Mouse (Mus musculus): ENCODE measurements around the gene Kctd5. TPM values are rescaled to one million over a fixed set of nuclear protein-coding genes. Genes with fewer than 3 reads are reported as not detected.

Gene Kctd5
- total RNA-seq, 2 experiments from 2014 or later = 37.6 to 48.3 TPM

GRCm38 (mm10) chr17:23997901-23998300, 75.4 kb downstream of the Kctd5 start, which contains the start of gene Prss22:
Gene Prss22, minus strand, starts transcription at chr17:23998100.
- intact Hi-C loops (cut with DNase I) = no loop called here
- DNase-seq (ENCODE audit: low spot score in 2 of 2) = no peak

Small RNAs within 50 kb of the gene (microRNA-seq; reads per million reads assigned to microRNA genes)
- 0 reads per million in 2 experiments for gene Gm27700

Other genes with a start within 250 kb of the Kctd5 start
- 100 to 1,000 TPM; 334 to 397 TPM for gene Elob, start 244.3 kb downstream of the Kctd5 start, total RNA-seq (2021)
- gene Prss33, start 237.4 kb downstream of the Kctd5 start, total RNA-seq (2021) = not detected
- 1 to 10 TPM in 1 of 2 experiments, not detected in 1; 1.1 TPM for gene Prss32, start 229.6 kb downstream of the Kctd5 start, total RNA-seq (2021)
- gene Prss41, start 229.3 kb downstream of the Kctd5 start, total RNA-seq (2021) = 1 to 10 TPM; 1.9 to 2.2 TPM
- not detected for gene Prss21, start 205.4 kb downstream of the Kctd5 start, total RNA-seq (2021)
- gene Dcpp1, start 192.6 kb downstream of the Kctd5 start, total RNA-seq (2021) = not detected
- not detected for gene Dcpp2, start 192.6 kb downstream of the Kctd5 start, total RNA-seq (2021)
- gene Dcpp3, start 156.0 kb downstream of the Kctd5 start, total RNA-seq (2021) = not detected
- not detected for gene Sbp, start 131.8 kb downstream of the Kctd5 start, total RNA-seq (2021)
- gene Sbpl, start 118.2 kb downstream of the Kctd5 start, total RNA-seq (2021) = not detected
- gene Prss30, start 92.9 kb downstream of the Kctd5 start, total RNA-seq (2021) = under 1 TPM; 0.48 to 0.93 TPM
- 1 to 10 TPM; 1.8 to 2.2 TPM for gene Prss22, start 75.4 kb downstream of the Kctd5 start, total RNA-seq (2021)
- gene Prss27, start 35.3 kb downstream of the Kctd5 start, total RNA-seq (2021) = not detected
- 10 to 100 TPM; 89.4 to 95.5 TPM for gene Pdpk1, start 77.4 kb upstream of the Kctd5 start, total RNA-seq (2021)
- 10 to 100 TPM; 32.4 to 36.1 TPM for gene Amdhd2, start 90.3 kb upstream of the Kctd5 start, total RNA-seq (2021)
- 1,000 to 10,000 TPM; 1,506 to 1,590 TPM for gene Atp6v0c, start 96.2 kb upstream of the Kctd5 start, total RNA-seq (2021)
- 10 to 100 TPM; 71.1 to 72.5 TPM for gene Tbc1d24, start 132.1 kb upstream of the Kctd5 start, total RNA-seq (2021)
- 10 to 100 TPM; 11.0 to 12.6 TPM for gene Ntn3, start 136.0 kb upstream of the Kctd5 start, total RNA-seq (2021)
- gene Tedc2, start 147.4 kb upstream of the Kctd5 start, total RNA-seq (2021) = 10 to 100 TPM in 1 of 2 experiments, 1 to 10 TPM in 1; 8.7 to 10.1 TPM
- gene Ccnf, start 178.0 kb upstream of the Kctd5 start, total RNA-seq (2021) = 1 to 10 TPM; 6.2 to 6.7 TPM

All from left cerebral cortex, postnatal 14 days (tissue).